16 mouse cellular contexts compared by ENCODE assay signal in genomic region chr14:9672728-9673127, GRCm38 (mm10).
A peak's percentile ranks its signal among the peaks of the same experiment; 100 is the strongest.
DNase-seq lines count a peak whose midpoint lies in the region; ATAC-seq lines count a peak whose summit lies in the region.
"Had no signal": no experiment of that assay in that cellular context is flagged by ENCODE, and none has a peak within 500 bp of the region (broad histone marks: within the 10 kb centered on the region; RNA-seq: fewer than 3 reads in every experiment).

No protein-coding gene starts in this region.

- intact Hi-C loops in gastrocnemius, postnatal 14 days (cut with DNase I; ENCODE audit: low total_unique reads) = no loop called here

- ATAC-seq in common myeloid progenitor, adult 5-6 weeks (replicated peaks; ENCODE audit: low read depth, poor library complexity, severe bottlenecking) = 0 out of 2 replicates have a peak, but pooled peaks have one; percentile 32
- peak; percentile 34 for ATAC-seq in megakaryocyte progenitor cell, adult 5-6 weeks (replicated peaks; ENCODE audit: poor library complexity)
- ATAC-seq: CD4-positive, CD25-positive, alpha-beta regulatory T cell, adult 4 months; forebrain, embryonic 14.5 days; Patski had no signal

- DNase-seq in 3134 (ENCODE audit: extremely low read depth, insufficient read length, low spot score) (peak; percentile 26), ES-CJ7 (ENCODE audit: low read depth, low spot score) (peak; percentile 27)
- no peak for DNase-seq in urinary bladder, postnatal 10 days (ENCODE audit: low spot score)
- no peak for DNase-seq in gastrocnemius, postnatal 14 days
- DNase-seq: adrenal gland, adult 8-10 months; adrenal gland, postnatal 36 days; B cell, adult 2 months; cerebellum, adult 2 months; cerebellum, postnatal 10 days; embryo, embryonic 11 days; heart, adult 18-20 months had no signal

Comparison
In these comparisons a context has a peak if more than half of its experiments do, and no peak if none do; other contexts are left out.
1. DNase-seq: peak in 3134 (single experiment) and ES-CJ7 (single experiment); none in urinary bladder, postnatal 10 days (single experiment) and gastrocnemius, postnatal 14 days (single experiment).